Mouse (Mus musculus) liver, embryonic 13.5 days (tissue): ENCODE measurements at regions not wholly inside any gene's neighbourhood (a gene's known extent, or its start where the extent isn't known, plus 50 kb on each side); places are given as distances from the start of the nearest gene placed in this dataset. TPM values are rescaled to one million over a fixed set of nuclear protein-coding genes. Genes with fewer than 3 reads are reported as not detected.

ENCODE experiments used
- microRNA-seq: library from miRNA; unstranded; fragments of <30 nt; microRNA quantifications from one replicate; pipeline ENCODE4, GENCODE M21; 2016

Small RNA genes lying in the stretch of these regions (microRNA-seq; reads per million reads assigned to microRNA genes)
- not detected for gene Gm44319
